Mouse (Mus musculus) inflammation-experienced regulatory T-cells (primary cell): ENCODE data around the gene Fbxw19. TPM values are rescaled to one million over a fixed set of nuclear protein-coding genes. Genes with fewer than 3 reads are reported as not detected.

Source experiments
- polyA plus RNA-seq, 2 experiments: library from polyadenylated mRNA; unstranded; fragments of 100-300 nt; shearing (Covaris generic); gene quantifications; one replicate each; pipeline ENCODE4 v1.2.1; 2017

Fbxw19 gene
- polyA plus RNA-seq: under 1 TPM in 1 of 2 experiments, not detected in 1; 0.51 TPM

DNA sequence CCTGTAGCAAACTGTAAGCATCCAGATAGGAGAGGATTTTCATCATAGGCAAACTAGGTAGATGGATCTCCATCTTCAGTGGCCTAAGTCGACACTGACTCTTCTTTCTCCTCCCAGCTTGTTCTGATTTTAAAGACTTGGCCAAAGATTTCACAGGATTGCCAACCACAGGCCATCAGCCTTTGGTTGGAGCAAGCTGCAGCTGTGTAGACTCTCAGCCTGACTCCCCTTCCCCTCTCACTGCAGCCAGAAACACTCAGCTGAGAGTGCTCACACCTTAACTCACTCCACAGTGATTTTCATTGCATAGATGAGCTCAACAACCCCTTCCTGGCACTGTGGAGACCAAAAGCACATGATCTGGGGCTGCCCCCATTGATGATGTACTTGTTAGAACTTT, at the start of gene Fbxw19:
Fbxw19 (minus strand) TSS at position 101 of the 400 bp plus-strand sequence.

DNA sequence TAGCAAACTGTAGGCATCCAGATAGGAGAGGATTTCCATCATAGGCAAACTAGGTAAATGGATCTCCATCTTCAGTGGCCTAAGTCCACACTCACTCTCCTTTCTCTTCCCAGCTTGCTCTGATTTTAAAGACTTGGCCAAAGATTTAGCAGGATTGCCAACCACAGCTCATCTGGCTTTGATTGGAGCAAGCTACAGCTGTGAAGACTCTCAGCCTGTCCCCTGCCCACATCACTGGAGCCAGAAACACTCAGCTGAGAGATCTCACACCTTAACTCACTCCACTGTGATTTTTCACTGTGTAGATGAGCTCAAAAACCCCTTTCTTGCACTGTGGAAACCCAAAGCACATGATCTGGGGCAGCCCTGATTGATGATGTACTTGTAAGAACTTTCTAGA, 46.6 kb downstream of the Fbxw19 start, which contains the start of gene Fbxw16:
Fbxw16 (minus strand) TSS at position 101 of the 400 bp plus-strand sequence.

Other genes with a start within 250 kb of the Fbxw19 start
- gene Fbxw14, start 208.2 kb downstream of the Fbxw19 start, polyA plus RNA-seq: under 1 TPM; 0.55 to 0.81 TPM
- under 1 TPM; 0.12 to 0.77 TPM for gene Fbxw28, start 156.2 kb downstream of the Fbxw19 start, polyA plus RNA-seq
- gene Fbxw22, start 91.6 kb downstream of the Fbxw19 start, polyA plus RNA-seq: under 1 TPM in 1 of 2 experiments, not detected in 1; 0.54 TPM
- not detected for gene Fbxw16, start 46.7 kb downstream of the Fbxw19 start, polyA plus RNA-seq
- under 1 TPM in 1 of 2 experiments, not detected in 1; 0.38 TPM for gene Fbxw15, start 72.4 kb upstream of the Fbxw19 start, polyA plus RNA-seq
- gene Fbxw24, start 130.2 kb upstream of the Fbxw19 start, polyA plus RNA-seq: under 1 TPM in 1 of 2 experiments, not detected in 1; 0.32 TPM
- not detected for gene Fbxw25, start 168.8 kb upstream of the Fbxw19 start, polyA plus RNA-seq
- under 1 TPM in 1 of 2 experiments, not detected in 1; 0.61 TPM for gene Fbxw18, start 206.8 kb upstream of the Fbxw19 start, polyA plus RNA-seq